Mouse (Mus musculus) Muller cell, postnatal 12 days (primary cell): ENCODE measurements around the gene B3glct.

Experiments used
- DNase-seq: peaks from one replicate; pipeline ENCODE4 v3.0.0-alpha.2; 2015; ENCODE audit errors: inconsistent ontology term

Gene B3glct

DNA sequence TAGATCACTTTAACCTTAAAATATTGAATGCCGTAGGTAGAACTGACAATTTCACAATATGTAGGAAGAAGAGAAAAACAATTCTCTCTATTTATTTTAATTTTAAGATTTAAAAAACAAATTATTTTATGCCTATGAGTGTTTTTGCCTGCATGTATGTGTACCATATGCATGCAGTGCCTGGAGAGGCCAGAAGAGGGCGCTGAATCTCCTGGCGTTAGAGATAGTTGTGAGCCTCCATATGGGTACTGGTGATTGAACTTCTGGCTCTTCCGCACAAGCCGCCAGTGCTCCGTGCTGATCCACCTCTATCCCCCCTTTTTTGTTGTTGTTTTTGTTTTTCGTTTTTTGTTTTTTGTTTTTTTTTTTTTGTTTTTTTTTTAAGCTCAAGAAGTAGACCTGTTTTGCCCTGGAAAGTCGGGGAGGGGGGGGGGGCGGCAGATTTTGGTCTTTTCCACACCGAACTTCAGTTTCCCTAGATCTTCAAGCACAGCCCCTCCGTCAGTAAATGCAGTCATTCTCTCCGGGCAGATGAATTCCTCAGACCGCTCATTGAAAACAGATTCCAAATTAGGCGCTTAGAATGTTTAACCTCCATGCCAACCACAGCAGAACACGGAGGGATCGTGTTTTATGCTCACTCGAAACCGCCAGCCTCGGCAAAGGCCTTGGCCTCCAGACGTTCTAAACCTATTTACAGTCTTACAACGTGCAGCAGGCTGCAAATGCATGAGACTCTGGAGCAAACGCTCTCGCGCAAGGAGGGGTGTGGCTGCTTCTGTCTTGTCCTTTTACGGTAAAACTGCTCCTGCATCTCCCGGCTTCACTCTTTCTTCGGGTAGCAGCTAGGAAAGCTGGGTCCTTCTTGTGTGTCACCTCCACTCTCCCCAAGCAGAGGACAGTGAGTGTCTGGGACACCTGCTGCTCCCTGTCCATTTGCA, 70.9 kb downstream of the B3glct start:
- DNase-seq = no peak

- DNase-seq = no peak
Observed at GRCm38 (mm10) chr5:149751861-149752260, 73.8 kb downstream of the B3glct start.

GRCm38 (mm10) chr5:149753073-149753472, 75.0 kb downstream of the B3glct start:
- DNase-seq = no peak

GRCm38 (mm10) chr5:149767116-149767515, 89.1 kb downstream of the B3glct start:
- no peak for DNase-seq

GRCm38 (mm10) chr5:149767651-149768301, 89.7 kb downstream of the B3glct start:
- no peak for DNase-seq

DNA sequence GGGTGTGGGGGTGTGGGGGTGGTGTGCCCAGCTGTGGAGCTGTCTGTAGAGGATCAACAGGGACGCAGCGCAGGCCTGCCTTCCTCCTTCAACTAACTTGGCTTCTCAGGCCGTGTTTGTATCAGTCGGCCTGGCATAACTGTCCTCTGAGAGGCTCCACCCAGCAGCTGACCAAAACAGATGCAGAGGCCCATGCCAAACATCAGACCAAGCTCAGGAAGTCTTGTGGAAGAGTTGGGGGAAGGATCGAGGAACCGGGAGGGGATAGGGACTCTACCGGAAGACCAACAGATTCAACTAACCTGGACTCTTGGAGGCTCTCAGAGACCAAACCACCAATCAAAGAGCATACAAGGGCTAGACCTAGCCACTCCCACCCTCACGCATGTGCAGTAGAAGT, 91.6 kb downstream of the B3glct start:
- DNase-seq = no peak

GRCm38 (mm10) chr5:149776038-149776437, 98.0 kb downstream of the B3glct start:
- no peak for DNase-seq

- no peak for DNase-seq
Observed at GRCm38 (mm10) chr5:149779740-149780139, 101.7 kb downstream of the B3glct start.

GRCm38 (mm10) chr5:149780411-149780810, 102.4 kb downstream of the B3glct start:
- DNase-seq = no peak

GRCm38 (mm10) chr5:149790087-149790486, 112.1 kb downstream of the B3glct start:
- peak; percentile 12 for DNase-seq

DNA sequence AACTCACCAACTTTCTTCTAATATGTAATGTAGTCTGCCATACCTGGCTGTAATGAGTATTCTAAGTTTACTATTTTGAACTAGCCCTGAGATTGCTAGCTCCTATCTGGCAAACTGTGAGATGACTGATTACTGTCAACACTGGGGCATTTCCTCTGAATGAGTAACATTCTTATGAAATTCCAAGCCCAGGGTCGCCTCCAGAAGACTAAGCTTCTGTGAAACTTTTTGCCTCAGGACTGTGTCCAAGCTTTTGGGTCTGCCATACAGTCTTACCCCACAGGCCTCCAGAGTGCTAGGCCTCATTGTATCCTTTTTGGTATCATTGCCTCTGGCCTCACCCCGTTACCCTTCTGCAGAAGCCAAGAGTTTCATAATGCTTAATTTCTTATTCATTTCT, 132.0 kb downstream of the B3glct start:
- DNase-seq = no peak

GRCm38 (mm10) chr5:149811835-149812234, 133.8 kb downstream of the B3glct start:
- no peak for DNase-seq
